Mouse (Mus musculus) layer of hippocampus, adult 9-10 months (tissue): ENCODE measurements around the gene Srsf10.

ENCODE experiments used
- DNase-seq: peaks from one replicate; pipeline ENCODE4 v3.0.0; 2022; ENCODE audit warnings: low spot score

The Srsf10 gene

DNA sequence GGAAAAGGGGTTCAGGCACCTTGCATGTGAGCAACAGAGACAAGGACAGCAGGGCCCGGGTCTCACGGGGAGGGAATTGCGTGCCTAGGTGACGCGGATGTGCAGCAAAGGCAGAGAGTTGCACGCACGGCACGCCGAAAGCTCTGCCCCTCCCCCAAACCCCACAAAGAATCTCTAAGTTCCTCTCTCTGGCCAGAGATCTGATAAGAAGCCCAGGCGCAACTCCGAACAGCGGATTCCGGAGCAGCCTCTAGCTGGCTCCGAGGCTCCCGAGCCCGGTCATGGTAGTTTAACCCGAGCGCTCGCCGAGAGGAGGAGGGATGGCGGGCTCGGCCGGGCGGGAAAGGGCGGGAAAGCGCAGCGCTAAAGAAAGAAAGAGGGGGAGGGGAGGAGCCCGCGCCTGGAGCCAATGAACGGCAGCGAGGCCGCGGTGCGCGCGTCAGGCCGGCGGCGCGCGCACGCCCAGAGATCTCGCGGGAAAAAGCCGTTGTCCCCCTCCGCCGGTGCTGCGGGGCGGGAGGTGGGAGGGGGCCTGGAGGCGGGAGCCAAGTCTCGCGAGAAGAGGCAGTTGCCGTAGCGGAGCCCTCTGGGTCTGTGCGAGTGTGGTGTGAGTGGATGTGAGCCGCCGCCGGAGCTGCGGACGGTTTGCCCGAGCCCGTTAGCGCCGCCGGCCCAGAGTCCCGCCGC is at the start of gene Srsf10:
Srsf10 (plus strand) TSS at position 212 of the 687 bp plus-strand sequence.
- DNase-seq: peak; percentile 77

DNA sequence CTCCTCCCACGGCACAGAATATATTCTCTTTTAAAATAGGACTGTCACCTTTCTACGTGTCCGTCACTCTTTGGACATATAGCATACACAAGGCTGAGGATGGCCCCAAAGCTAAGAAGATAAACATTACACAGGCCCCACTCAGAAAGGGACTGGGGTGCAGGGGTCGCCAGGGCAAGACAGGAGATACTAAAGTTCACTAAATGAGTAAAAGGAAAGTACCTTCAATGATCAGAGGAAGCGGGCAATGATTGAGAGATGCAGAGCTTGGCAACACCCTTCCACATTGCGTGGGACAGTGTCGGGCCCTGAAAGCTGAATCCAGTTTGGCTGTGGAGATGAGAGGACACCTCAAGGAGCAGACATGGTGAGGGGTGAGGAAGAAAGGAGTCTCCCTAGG is 40.7 kb upstream of the Srsf10 start:
- no peak for DNase-seq

DNA sequence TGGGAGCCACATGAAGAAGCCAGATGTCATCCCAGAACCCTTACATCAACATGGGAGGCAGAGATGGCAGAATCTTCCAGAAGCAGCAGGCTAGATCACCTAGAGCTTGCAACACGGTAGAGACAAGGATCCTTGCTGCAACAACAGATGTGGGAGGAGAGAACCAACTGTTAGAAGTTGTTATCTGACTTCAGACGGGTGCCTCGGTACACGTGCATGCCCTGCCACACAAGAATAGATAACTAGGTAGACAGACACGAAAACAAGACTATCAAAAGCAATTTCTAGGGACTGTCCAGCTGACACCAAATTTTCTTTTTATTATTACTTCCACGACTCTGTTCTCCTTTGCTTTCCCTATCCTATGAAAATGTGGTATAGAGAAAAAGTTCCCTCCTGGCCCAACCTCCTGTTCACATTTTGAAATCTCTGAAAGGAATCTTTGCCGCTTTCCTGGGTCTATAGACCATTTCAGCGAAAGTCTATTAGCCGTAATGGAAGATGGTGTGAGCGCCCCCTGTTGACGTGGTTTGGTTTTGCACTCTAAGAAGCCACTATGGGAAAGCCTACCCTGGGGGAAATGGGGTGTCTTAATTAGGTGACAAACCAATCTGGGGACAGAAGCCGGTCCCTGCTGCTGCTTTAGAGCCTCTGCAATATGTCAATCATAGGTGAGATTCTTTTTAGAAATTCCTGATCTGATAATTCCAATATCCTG is 38.5 kb upstream of the Srsf10 start:
- no peak for DNase-seq

DNA sequence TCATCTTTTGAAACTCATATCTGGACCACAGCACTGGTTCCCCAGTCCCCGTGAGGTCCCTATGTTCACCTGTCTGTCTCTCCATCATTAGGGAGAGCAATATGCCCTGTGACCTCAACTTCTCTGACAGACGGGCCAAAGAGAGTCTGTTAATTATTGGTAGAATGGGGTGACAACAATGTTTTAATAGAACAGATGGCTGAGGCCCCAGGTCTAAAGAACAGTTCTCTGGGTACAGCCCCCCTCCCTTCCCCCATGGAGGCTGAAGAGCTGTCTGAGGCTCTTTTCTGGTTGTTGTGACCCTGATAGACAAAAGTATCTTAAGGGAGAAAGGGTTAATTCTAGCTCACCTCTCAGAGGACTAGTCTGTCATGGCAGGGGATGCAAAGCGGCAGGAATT is 37.2 kb upstream of the Srsf10 start:
- no peak for DNase-seq

DNA sequence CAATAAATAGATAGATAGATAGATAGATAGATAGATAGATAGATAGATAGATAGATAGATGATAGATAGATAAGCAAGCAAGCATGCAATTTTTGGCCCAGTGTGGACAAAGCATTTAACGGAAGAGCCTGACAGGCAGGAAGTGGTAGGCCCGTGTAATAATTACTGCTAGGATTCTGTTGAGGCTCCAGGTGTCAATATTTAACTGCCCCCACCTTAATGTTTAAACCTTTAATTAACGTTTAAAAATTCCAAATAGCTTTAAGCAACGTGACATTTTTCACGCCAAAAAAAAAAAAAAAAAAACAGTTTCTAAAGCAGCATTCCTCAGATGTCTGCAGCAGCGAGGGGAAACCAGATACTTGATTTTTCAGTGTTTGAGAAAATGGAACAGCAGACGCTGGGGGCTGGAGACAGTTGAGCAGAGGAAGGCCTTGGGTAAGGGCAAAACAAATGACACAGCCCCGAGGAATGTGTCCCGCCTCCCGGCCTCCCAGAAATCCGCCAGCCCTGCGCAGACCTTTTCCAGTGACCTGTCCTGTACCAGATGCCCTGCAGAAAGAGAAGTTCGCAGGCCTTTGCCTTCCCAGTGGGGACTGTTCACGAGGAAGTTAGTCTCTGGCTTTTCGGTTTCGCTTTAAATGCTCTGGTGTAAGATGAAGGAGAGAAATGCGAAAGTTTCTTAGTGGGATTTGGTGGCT is 35.6 kb upstream of the Srsf10 start:
- no peak for DNase-seq

DNA sequence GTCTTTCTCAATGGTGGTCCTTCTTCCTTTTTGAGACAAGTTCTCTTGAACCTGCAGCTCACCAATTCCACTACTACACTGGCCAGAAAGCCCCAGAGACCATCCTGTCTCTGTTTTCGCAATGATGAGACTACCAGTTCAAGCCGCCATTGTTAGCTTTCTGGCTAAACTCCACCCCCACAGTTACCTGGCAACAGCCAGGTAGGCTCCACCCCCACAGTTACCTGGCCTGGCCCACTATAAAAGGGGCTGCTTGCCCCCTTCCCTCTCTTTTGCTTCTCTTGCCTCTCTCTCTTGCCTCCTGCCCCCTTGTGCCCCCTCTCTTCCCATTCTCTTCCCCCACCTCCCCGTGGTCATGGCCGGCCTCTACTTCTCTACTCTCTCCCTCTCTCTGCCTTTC is 33.8 kb upstream of the Srsf10 start:
- no peak for DNase-seq

DNA sequence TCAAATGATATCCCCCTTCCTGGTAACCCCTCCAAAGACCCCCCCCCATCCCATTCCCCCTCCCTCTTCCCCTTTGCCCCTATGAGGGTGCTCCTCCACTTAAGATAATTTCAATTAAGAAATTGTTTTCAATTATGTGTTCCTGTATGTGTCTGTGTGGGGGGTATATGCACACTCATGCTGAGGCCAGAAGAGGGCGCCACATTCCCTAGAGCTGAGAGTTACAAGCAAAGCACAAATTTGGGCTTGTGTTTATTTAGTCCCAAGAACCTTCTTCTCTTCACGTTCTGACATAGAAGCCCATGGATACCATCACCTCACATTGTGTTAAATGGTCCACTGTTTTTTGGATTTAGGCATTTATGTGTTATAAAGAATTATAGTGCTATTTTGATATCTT is 32.2 kb upstream of the Srsf10 start:
- DNase-seq: no peak

DNA sequence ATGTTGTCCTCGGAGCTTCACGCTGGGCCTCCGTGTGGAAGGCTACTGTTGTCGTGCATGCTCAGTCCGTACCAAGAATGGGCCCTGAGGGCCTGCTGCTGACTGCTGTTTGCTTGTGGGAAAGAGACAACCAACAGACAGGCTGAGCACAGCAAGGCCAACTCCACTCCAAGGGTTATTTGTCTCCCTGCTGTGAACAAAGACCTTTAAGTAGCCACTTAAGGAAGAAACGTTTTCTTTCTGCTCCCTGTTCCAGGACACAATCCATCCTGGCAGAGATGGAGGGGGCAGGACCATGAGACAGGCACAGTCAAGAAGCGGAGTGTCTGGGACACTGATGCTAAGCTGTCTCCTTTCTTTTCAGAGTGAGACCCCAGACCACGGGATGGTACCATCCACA is 31.3 kb upstream of the Srsf10 start:
- DNase-seq: no peak

DNA sequence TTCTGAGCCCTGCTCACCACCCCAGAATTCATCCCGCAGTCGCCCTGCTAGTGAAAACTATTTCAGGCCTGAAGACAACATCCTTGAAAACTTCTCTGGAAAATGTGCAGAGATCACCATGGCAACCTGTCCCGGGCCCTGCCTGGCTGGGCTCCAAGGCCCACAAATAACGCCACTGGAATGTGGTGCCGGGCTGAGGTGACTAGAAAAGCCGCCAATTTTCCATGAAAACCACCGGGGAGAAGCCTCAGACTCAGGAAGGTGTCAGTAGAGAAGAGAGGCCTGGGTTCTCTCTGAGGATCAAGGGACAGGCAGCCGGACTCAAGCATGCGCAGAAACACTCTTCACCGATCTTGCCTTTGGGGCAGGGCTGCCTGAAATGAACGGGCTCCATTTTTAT is 27.1 kb upstream of the Srsf10 start:
- DNase-seq: no peak

DNA sequence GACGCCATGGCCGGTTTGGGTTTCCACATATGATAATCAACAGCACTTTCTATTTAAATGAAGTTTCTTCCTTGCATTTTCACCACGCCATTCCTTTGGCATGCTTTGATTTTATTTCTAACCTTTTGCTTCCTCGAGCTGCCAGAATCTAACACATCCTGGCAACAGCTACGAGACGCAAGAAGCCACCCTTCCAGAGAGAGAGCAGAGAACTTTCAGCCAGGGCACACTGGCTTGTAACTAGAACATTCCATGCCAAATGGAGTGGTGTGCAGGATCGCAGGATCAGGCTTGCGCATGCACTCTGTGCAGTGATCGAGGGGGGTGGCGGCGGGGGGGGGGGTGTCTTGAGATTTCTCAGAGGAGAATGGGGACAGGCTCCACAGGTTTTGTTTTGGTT is 23.5 kb upstream of the Srsf10 start:
- DNase-seq: no peak

DNA sequence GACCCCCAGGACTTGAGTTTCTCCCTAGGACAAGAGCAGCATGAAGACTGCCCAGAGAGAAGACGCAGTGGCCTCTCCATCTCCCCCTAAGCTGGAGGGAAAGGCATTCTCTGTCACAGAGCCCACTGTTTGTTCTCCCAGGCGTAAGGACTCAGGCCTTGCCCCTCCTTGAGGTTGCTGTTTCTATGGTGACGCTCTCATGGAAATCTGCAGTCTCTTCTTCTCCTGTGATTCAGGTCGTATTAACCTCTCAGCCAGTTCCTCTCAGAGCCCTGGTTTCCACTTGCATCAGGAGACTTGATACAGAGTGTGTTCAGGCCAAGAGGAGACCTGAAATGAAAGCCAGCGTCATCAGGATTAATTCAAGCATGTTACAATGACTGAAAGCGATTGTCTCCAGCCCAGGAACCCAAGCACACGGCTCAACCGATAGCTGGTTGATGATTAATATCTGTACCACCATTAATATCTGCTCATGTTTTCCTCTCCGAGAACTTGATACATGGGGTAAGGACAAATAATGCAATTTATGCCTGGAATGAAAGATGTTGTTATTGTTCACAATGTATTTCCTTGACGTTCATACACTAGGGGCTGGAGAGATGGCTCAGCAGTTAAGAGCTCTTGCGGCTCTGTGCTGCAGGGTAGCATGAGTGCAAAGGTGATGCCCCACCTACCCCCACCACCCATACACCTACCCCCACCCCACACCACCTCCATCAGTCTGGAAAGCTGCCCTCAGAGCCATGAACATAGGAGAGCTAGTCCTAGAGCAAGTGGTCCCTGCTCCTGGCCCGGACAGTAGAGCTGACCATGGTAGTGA is 22.0 kb upstream of the Srsf10 start:
- no peak for DNase-seq

DNA sequence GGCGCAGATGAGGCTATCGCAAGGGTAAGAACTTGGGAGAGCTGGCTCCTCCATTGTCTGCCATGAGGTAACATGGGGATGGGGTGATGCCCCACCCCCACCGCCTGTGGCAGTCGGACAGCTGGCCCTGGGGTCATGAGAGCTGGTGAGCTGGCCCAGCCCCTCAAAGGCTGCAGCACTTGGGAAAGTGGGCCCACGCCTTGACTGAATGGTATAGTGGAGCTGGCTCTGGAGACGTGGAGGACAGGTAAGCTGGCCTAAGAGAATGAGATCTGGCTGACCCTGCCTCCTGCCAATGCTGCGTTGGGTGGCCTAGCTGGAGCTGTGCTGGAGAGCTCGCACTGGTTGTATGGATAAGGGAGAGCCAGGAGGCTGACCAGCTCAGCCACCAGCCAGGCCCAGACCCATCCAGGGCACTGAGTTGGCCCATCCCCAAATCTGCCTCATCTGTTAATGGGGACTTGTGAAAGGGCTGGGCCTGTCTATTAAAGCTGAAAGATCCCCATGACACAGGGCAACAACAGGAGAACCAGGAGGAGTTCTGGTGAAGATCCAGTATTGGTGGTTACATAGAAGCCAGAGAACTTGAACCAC is 21.3 kb upstream of the Srsf10 start:
- DNase-seq: no peak

DNA sequence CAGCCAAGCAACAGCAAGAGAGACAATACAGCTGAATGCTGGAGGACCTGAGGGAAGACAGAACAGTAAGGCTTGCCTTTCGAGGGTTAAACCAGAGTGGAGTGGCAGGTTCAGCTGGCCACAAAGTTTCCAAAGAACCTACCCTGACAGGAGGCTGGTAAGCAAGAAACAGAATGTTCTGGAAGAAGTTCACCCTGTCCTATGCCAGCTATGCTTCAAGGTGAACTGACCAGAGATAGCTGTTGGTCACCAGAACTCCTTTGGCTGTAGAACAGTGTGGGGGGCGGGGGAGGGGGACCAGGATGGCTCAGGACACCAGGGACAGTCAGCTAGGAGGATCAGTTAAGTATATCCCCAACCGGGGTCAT is 16.6 kb upstream of the Srsf10 start:
- DNase-seq: no peak

DNA sequence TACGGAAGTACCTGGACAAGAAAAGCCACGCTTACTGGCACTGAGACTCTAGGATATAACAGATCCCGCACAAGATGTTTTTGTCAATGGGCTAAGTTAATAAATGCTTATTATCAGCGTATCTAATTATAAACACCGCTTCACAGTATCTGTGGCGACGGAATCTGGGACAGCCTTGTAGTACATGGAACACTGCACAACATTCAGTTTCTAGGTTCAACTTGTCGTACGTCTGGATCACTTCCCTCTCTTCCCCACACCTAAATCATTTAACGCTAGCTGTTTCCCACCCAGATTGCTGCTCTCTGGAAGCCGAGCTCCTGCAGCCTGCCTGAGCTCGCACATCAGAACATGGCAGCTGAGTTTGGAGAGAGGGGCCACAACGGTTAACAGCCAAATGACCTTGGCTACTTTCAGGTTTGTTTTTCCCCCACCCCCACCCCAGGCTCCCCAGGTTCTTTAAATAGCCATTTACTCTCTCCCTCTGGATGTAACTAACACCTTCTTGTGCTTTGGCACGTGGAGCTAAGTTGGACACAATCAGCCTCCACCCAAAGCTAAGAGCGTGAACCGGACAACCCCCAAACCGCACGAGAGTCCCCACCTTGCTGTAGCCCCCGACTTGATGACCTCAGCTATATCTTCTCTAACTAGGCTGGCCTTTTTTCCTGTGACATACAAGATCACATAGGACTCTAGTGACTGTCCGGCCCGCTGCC is 16.1 kb upstream of the Srsf10 start:
- DNase-seq: no peak

DNA sequence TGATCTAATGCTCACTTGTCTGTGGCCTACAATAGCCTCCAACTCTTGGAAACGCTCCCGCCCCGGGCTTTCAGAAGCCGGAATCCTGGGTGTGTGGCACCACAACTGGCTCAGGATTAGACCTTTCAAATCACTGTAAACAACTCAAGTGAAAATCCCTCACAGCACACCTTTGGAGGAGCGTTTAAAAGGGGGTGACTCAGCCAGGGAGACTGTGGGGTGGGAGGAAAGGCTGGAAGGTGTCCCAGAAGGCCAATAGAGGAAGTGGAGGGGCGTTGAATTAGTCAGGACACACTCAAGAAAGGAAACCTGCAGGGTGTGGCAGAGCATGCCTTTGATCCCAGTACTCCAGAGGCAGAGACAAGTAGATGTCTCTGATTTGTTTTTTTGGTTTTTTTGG is 11.1 kb upstream of the Srsf10 start:
- no peak for DNase-seq

DNA sequence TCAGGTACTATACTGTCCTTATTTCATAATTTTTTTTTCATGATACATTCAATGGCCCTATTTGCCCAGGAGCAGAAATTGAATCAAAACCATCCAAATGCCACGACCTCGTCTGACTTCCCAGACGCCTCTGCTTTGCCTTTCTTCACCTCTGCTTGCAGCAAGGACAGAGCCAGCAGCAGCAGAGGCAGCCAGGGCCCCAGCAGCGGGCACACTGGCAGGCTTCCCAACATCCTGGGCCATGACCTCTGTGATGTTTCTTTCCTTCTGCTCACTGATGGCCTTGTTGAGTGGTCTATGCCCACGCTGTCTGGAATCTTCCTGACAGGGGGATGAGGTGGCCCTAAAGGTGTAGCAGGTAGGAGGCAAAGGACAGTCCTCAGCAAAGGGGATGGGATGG is 8.0 kb upstream of the Srsf10 start:
- DNase-seq: no peak

DNA sequence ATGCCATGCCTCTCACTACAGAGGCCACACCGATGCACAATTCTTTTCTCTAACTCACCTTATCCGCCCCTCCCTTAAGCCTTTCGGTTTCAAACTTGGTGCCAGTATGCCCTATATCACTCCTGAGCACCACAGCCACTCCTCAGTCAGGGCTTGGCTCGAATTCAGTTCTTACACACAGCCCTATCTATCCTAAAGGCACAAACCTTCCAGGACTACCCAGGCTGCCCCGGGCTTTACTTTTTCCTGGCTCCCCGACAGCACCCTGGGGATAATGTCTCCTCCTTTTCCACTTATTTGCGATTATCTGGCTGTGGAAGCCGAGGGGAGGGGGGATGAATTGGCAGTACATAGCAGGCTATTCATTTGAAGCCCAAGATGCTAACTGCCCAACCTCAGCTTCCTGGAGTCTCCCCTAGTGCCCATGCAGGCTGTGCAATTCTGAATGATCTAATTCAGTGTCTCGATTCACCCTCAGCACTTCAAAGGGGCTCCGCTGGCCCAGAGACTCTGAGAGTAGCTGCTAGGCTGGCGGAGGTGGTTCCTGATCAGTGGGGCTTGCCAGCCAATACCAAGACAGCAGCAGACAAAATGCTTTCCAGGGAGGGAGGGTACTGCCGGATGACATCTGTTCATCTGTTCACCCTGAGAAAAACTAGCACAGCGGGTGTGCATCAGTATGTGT is 5.0 kb upstream of the Srsf10 start:
- DNase-seq: no peak

DNA sequence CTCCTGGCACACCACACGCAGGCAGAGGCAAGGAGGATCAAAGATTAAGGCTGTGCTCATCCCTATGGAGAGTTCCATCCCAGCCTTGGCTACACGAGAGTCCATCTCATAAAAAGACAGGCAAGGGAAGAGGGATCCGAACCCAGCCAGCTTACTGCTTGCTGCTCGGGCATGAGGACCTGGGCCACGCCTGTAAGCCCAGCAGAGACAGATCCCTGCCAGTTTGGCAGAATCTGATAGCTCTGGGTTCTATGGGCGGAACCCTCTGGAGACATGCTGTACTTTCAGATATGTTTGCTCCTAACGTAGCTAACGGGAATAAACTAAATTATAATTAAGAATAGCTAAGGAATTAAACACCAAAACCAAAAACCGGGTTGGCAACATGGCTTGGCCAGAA is 3.6 kb upstream of the Srsf10 start:
- DNase-seq: no peak

DNA sequence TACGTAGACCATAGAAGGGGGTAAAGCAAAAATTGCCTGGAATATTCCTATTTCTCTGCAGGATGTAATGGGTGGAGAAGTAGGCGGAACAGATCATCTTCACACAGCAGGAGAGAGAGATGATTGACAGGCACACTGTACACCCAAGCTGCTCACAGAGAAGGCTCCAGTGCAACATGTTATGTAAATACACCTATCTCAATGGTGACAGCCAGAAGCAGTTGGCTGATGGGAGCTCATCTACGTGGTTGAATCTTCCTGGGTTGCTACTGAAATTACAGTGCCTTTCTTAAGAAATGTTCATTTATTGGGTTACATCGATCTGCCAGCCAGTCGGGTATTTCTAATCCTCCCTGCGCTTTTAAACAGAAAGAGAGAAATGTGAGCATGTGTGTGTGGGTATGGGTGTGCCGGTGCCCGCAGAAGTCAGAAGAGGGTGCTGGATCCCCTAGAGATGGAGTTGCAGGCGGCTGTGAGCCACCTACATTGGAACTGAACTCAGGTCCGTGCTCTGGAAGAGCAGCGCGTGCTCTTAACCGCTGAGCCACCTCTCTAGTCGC is 1.5 kb upstream of the Srsf10 start:
- DNase-seq: no peak

DNA sequence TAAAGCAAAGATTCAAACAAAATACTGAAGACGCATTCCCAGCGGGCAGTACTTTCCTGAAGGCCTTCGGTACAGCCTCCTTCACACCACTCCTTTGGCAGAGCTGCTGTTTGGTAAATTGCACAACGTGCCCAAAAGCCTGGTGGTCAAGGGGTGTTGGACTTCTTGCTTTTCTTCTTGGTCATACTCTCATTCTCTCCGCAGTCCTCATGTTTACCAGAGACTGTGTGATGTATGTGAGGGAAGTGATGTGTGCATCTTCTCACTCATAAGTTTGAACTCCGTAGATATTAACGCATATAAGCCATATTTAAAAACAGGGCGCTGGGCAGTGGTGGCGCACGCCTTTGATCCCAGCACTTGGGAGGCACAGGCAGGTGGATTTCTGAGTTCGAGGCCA is 917 bp upstream of the Srsf10 start:
- DNase-seq: no peak

DNA sequence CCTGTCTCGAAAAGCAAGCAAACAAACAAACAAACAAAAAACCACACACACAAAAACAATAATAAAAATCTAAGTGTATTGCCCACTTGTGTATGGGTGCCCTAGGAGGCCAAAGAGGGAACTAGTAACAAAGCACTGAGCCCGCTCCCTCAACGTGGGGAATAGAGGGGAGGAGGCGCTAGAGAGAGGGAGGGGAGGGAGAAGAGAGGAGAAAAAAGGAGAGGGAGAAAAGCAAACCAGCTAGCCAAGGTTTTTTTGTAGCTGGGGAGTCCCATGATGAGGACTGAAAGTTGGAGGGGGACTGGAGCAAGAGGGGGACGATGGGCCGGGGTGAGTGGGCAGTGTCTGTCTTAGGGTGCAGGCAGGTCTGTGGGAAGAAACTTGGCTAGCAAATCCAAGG is 467 bp upstream of the Srsf10 start:
- DNase-seq: no peak
